Mouse (Mus musculus) stomach, postnatal 0 days (tissue): ENCODE results near the gene Slc46a2.
A peak's percentile ranks its signal among the peaks of the same experiment; 100 is the strongest.

Experiments
- CTCF ChIP-seq: IDR thresholded peaks from 2 replicates; pipeline ENCODE4 v1.5.1; 2016; ENCODE audit warnings: antibody characterized with exemption, low read depth, mild to moderate bottlenecking, moderate library complexity
- EP300 ChIP-seq: optimal IDR thresholded peaks from 2 replicates; pipeline ENCODE3; 2016; ENCODE audit warnings: antibody characterized with exemption

GRCm38 (mm10) chr4:59870859-59871591 is 43.8 kb downstream of the Slc46a2 start:
- TF ChIP-seq CTCF (peak; percentile 95), EP300 (no peak)
